Mouse (Mus musculus): ENCODE measurements around the gene Elmo2. TPM values are rescaled to one million over a fixed set of nuclear protein-coding genes. Genes with fewer than 3 reads are reported as not detected.

Gene Elmo2
- polyA plus RNA-seq, 2 experiments = 77.7 to 83.0 TPM

- ATAC-seq (ENCODE audit: low FRiP score, low read depth) (peak; percentile 70; the same call in 1 of the 2 replicates), DNase-seq (ENCODE audit: low spot score) (peak; percentile 92)
- TF ChIP-seq POLR2A (IDR thresholded peaks at IDR 0.05; ENCODE audit: borderline replicate concordance, extremely low read depth, insufficient read depth, insufficient read length) = no peak
- Histone ChIP-seq H3K27me3 (ENCODE audit: control insufficient read depth, insufficient read depth, low read length) (peaks cover 13% of the 10 kb centered on the region; the same call in 1 of the 2 replicates), H3K9ac (ENCODE audit: low read depth, low read length, severe bottlenecking) (no peak overlapping the region), H3K4me1 (ENCODE audit: control insufficient read depth, insufficient read depth, low read length) (no peaks in the 10 kb centered on the region), H3K27ac (replicated peaks; ENCODE audit: low read depth, low read length) (no peak overlapping the region), H3K9me3 (ENCODE audit: control insufficient read depth, low read length) (no peaks in the 10 kb centered on the region), H3K4me3 (replicated peaks; ENCODE audit: low read length) (no peak overlapping the region), H3K4me2 (replicated peaks; ENCODE audit: low read depth, low read length, severe bottlenecking) (no peak overlapping the region), H3K36me3 (ENCODE audit: control insufficient read depth, insufficient read depth, low read length) (no peaks in the 10 kb centered on the region)
- 0% methylated on average over 1 of the region's 1 CpGs for WGBS
Measured at GRCm38 (mm10) chr2:165360861-165361260, 34.6 kb upstream of the Elmo2 start.

GRCm38 (mm10) chr2:165351828-165352513, 25.7 kb upstream of the Elmo2 start:
- Histone ChIP-seq H3K4me2 (replicated peaks; ENCODE audit: low read depth, low read length, severe bottlenecking) (no peak overlapping the region), H3K27me3 (ENCODE audit: control insufficient read depth, insufficient read depth, low read length) (no peaks in the 10 kb centered on the region), H3K36me3 (ENCODE audit: control insufficient read depth, insufficient read depth, low read length) (no peaks in the 10 kb centered on the region), H3K9me3 (ENCODE audit: control insufficient read depth, low read length) (peaks cover 10% of the 10 kb centered on the region; the same call in 1 of the 2 replicates), H3K4me3 (replicated peaks; ENCODE audit: low read length) (no peak overlapping the region), H3K27ac (replicated peaks; ENCODE audit: low read depth, low read length) (no peak overlapping the region), H3K4me1 (ENCODE audit: control insufficient read depth, insufficient read depth, low read length) (no peaks in the 10 kb centered on the region), H3K9ac (ENCODE audit: low read depth, low read length, severe bottlenecking) (no peak overlapping the region)
- TF ChIP-seq POLR2A (IDR thresholded peaks at IDR 0.05; ENCODE audit: borderline replicate concordance, extremely low read depth, insufficient read depth, insufficient read length) = no peak
- DNase-seq (ENCODE audit: low spot score) (no peak), ATAC-seq (ENCODE audit: low FRiP score, low read depth) (no peak)
- WGBS = 90% methylated on average over 20 of the region's 20 CpGs

GRCm38 (mm10) chr2:165349466-165349865, 23.2 kb upstream of the Elmo2 start:
- DNase-seq (ENCODE audit: low spot score) (no peak), ATAC-seq (ENCODE audit: low FRiP score, low read depth) (no peak)
- Histone ChIP-seq H3K4me3 (replicated peaks; ENCODE audit: low read length) (no peak overlapping the region), H3K27me3 (ENCODE audit: control insufficient read depth, insufficient read depth, low read length) (no peaks in the 10 kb centered on the region), H3K4me2 (replicated peaks; ENCODE audit: low read depth, low read length, severe bottlenecking) (no peak overlapping the region), H3K9ac (ENCODE audit: low read depth, low read length, severe bottlenecking) (no peak overlapping the region), H3K27ac (replicated peaks; ENCODE audit: low read depth, low read length) (no peak overlapping the region), H3K36me3 (ENCODE audit: control insufficient read depth, insufficient read depth, low read length) (no peaks in the 10 kb centered on the region), H3K9me3 (ENCODE audit: control insufficient read depth, low read length) (peaks cover 10% of the 10 kb centered on the region; the same call in 1 of the 2 replicates), H3K4me1 (ENCODE audit: control insufficient read depth, insufficient read depth, low read length) (no peaks in the 10 kb centered on the region)
- no peak for TF ChIP-seq POLR2A (IDR thresholded peaks at IDR 0.05; ENCODE audit: borderline replicate concordance, extremely low read depth, insufficient read depth, insufficient read length)
- WGBS = 24% methylated on average over 8 of the region's 8 CpGs

GRCm38 (mm10) chr2:165346180-165346579, 19.9 kb upstream of the Elmo2 start:
- no peaks in the 10 kb centered on the region for H3K36me3 ChIP-seq (ENCODE audit: control insufficient read depth, insufficient read depth, low read length)
- no peak for TF ChIP-seq POLR2A (IDR thresholded peaks at IDR 0.05; ENCODE audit: borderline replicate concordance, extremely low read depth, insufficient read depth, insufficient read length)
- no peak for DNase-seq (ENCODE audit: low spot score)
- no peaks in the 10 kb centered on the region for H3K4me1 ChIP-seq (ENCODE audit: control insufficient read depth, insufficient read depth, low read length)
- 93% methylated on average over 5 of the region's 5 CpGs for WGBS
- H3K4me2 ChIP-seq (replicated peaks; ENCODE audit: low read depth, low read length, severe bottlenecking) = no peak overlapping the region
- H3K4me3 ChIP-seq (replicated peaks; ENCODE audit: low read length) = no peak overlapping the region
- no peaks in the 10 kb centered on the region for H3K27me3 ChIP-seq (ENCODE audit: control insufficient read depth, insufficient read depth, low read length)
- H3K9me3 ChIP-seq (ENCODE audit: control insufficient read depth, low read length) = no peaks in the 10 kb centered on the region
- no peak overlapping the region for H3K9ac ChIP-seq (ENCODE audit: low read depth, low read length, severe bottlenecking)
- ATAC-seq (ENCODE audit: low FRiP score, low read depth) = no peak
- H3K27ac ChIP-seq (replicated peaks; ENCODE audit: low read depth, low read length) = no peak overlapping the region

- 28% methylated on average over 3 of the region's 3 CpGs for WGBS
Measured at GRCm38 (mm10) chr2:165337191-165337590, 10.9 kb upstream of the Elmo2 start.

More at GRCm38 (mm10) chr2:165337191-165337590, 10.9 kb upstream of the Elmo2 start:
- no peaks in the 10 kb centered on the region for H3K36me3 ChIP-seq (ENCODE audit: control insufficient read depth, insufficient read depth, low read length)
- no peaks in the 10 kb centered on the region for H3K9me3 ChIP-seq (ENCODE audit: control insufficient read depth, low read length)
- no peaks in the 10 kb centered on the region for H3K27me3 ChIP-seq (ENCODE audit: control insufficient read depth, insufficient read depth, low read length)
- DNase-seq (ENCODE audit: low spot score) = no peak
- no peaks in the 10 kb centered on the region for H3K4me1 ChIP-seq (ENCODE audit: control insufficient read depth, insufficient read depth, low read length)
- no peak overlapping the region for H3K9ac ChIP-seq (ENCODE audit: low read depth, low read length, severe bottlenecking)
- H3K4me2 ChIP-seq (replicated peaks; ENCODE audit: low read depth, low read length, severe bottlenecking) = no peak overlapping the region
- TF ChIP-seq POLR2A (IDR thresholded peaks at IDR 0.05; ENCODE audit: borderline replicate concordance, extremely low read depth, insufficient read depth, insufficient read length) = no peak
- no peak for ATAC-seq (ENCODE audit: low FRiP score, low read depth)
- H3K4me3 ChIP-seq (replicated peaks; ENCODE audit: low read length) = no peak overlapping the region
- H3K27ac ChIP-seq (replicated peaks; ENCODE audit: low read depth, low read length) = no peak overlapping the region

Data from limb, embryonic 14.5 days (tissue).